Mouse (Mus musculus) left cerebral cortex, postnatal 14 days (tissue): ENCODE measurements around the gene Gale. TPM values are rescaled to one million over a fixed set of nuclear protein-coding genes. Genes with fewer than 3 reads are reported as not detected.

Experiments
- DNase-seq, 2 experiments: peaks; one replicate each; pipeline ENCODE4 v3.0.0; 2021 to 2022; ENCODE audit warnings: low spot score in 2 of 2, mixed read lengths in 1 of 2
- intact Hi-C: fragments of 180-260 bp; cut with DNase I; formaldehyde crosslinking; loops from one replicate; pipeline ENCODE4 v1.15.1; 2025
- long read RNA-seq, 2 experiments: library from polyadenylated mRNA; stranded (forward); transcript quantifications; one replicate each; pipeline ENCODE4 v2.0.0; 2021
- total RNA-seq, 2 experiments: library from RNA; stranded (reverse); gene quantifications; 2 replicates each; pipeline ENCODE4 v1.2.3; 2021

Gale gene
- total RNA-seq = 10 to 100 TPM; 26.2 to 31.6 TPM
- long read RNA-seq, experiment 1, transcript Gale-202 (11 exons, 1,430 nt) = major isoform, 16 of 26 reads
- long read RNA-seq, experiment 1, partial matches to known transcripts = 3 of 26 reads
- long read RNA-seq, experiment 1, other reads (novel, unspliced or antisense) = 7 of 26 reads
- long read RNA-seq, experiment 2, transcript Gale-202 (11 exons, 1,430 nt) = major isoform, 12 of 25 reads
- long read RNA-seq, experiment 2, partial matches to known transcripts = 4 of 25 reads
- long read RNA-seq, experiment 2, other reads (novel, unspliced or antisense) = 6 of 25 reads

DNA sequence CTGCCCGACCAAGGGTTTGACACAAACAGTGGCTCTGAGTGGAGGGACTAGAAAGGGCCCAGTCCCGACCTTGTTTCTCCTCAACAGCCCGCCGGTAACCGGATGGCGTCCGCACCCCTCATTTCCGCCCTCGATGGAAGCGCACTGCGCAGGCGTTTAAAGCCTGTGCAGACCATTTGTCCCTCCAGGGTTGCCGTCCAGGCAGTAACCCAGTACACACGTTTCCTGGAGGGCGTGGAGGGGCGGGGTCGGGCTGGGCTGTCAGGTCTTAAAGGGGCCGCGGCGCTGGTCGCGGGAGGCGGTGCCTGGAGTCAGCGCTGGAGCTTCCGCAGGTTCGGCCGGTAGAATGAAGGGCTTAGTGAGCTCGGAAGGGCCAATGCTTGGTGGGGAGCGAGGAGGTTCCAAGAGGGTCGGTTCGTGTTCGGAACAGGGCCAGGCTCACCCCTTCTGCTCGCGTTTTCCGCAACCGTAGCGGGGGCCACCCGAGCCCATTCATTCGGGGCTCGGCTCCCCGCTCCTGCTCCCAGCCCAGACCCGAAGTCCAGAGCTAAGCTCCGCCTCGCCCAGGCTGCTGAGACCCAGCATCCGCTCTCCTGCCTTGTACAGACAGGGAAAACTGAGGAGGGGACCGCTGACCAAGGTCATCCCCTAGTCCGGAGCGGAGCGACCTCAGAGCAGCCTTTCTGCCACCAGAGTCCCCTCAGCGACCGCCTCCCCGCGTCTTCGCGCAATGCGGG lies at the start of gene Gale:
TSS of gene Gale (plus strand) at position 271 of the 737 bp plus-strand sequence.
- intact Hi-C loops = loop anchor here (5.0 kb wide), 1 partner anchor 71 kb away; no protein-coding TSS in a partner anchor
- DNase-seq = peak; percentile 94 to 95

DNA sequence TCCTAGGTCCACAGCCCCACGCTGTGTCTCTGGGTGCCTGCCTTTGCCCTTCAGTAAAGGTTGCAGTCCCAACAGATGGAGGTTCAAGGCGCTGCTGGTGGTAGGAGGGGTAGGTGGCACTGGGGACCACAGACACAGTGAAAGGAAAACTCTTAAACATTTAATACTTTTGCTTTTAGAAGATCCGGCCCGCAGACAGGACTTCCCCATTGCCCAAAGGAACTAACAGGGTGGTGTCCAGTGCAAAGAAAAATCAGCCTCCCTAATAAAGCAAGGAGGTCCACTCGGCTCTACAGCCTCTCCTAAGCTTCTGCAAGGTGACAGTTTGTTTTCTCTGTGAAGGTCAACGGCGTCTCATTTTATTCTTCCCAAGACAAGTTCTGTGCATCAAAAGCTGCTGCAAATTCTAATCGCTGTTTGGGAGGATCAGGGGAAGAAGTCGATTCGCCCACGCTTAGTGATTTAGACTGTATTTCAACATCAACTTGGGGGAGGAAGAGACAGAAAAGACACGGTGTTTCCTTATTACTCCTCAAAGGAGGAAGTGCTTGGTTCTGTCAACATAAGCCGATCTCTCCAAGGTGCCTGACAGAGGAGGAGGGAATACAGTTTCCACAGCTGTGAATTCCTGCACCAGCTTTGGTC lies 44.8 kb upstream of the Gale start:
- DNase-seq = no peak
- intact Hi-C loops = no loop called here

DNA sequence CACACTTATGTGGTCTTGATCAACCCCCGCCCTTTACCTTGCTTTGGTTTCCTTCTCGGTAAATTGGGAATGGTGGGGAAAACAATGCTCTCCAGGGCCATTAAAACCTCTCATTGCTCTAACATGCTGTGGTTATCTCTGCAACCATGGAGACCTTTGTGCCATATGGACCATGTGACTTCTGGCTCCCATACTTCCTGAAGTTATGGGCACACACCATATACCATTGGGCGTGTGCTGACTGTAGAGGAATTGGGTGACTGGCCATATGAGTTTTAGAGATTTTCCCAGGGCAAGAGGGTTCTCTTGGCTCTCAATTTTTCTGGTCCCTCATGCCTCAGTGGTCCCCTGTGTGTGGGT lies 44.3 kb upstream of the Gale start:
- intact Hi-C loops = no loop called here
- DNase-seq = no peak

DNA sequence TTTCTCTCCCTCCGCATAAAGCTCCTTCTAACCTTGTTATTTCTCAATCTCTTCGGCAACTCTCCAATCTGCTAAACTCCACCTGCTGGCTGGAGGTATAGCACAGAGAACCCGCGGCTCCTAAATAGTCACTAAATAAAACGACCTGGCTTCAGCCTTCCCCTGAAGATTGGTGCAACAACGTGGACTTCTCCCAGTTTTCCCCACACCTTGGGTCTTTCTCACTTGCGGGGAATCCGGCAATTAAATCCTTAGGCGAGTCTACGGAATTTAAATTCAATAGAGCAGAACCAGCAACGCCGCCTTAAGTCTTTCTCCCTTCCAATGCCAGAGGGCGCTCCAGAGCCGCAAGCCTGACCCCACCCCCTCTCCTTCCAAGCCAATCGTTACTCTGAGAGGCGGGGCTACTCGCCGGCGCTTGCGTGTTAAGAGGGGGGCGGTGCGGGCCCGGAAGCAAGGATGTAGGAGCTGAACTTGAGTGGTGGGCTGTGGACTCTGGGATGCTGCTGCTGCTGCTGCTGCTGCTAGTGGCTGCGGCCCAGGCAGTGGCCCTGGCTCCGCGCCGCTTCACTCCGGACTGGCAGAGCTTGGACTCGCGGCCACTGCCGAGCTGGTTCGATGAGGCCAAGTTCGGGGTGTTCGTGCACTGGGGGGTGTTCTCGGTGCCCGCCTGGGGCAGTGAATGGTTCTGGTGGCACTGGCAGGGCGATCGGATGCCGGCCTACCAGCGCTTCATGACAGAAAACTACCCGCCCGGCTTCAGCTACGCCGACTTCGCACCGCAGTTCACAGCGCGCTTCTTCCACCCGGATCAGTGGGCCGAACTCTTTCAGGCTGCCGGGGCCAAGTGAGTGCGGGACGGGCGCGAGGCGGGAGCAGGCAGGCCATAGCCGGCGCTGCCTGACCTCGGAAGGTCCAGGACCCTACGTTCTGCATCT lies 43.0 kb upstream of the Gale start, which contains the start of gene Fuca1:
TSS of gene Fuca1 (plus strand) at position 432 of the 938 bp plus-strand sequence.
- intact Hi-C loops = loop anchor here (1.0 kb wide), 1 partner anchor 30 kb away; no protein-coding TSS in a partner anchor
- peak; percentile 96 for DNase-seq

DNA sequence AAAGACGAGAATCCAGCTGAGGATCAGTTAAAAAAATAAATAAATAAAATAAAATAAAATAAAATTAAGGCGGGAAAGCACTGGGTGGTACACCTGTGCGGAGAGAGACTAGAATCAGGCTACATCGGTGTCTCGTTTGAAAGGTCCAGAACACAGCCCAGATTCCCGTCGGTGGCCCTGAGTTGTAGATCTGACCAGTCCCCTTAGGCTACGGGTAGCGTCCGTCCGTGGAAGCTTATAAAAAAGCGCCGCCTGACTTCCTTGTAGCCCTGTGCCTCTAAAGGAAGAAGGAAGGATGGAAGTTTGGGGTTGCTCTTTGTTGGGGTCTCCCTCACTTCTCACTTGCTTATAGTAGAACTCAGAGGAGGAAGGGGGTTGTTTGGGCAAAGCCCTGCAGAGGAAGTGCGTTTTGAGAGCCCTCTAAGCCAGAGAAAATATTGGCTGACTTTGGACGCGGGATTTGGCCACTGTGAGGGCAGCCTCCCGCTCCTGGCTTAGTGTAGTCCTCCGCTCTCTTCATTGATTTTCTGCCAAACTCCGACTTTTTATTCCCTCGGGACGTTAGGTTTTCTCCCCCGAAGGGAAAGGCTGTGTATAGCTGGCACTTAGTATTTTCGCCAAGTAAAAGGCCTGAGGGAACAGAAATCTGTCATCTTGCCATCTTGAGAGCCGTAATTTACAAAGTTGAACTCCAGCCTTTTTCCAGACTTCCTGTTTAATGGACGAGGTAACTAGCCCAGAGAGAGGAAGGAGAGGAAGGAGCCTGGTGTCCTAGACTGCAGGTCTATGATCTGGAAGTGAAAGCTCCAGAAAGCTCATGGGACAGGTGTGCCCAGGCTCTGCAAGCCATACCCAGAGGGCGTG lies 42.0 kb upstream of the Gale start:
- DNase-seq = no peak

DNA sequence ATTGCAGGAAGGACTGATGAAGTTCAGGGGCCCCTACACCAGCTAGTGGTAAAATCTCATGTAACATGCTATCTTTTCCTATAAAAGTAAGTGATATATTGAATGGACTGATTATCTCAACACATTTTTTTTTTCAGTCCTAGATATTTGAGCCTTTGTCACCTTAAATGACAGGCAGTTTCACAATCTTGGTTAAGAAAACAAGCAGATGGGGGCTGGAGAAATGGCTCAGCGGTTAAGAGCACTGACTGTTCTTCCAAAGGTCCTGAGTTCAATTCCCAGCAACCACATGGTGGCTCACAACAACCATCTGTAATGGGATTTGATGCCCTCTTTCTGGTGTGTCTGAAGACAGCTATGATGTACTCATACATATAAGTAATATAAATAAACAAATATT lies 41.3 kb upstream of the Gale start:
- intact Hi-C loops = no loop called here
- no peak for DNase-seq

More for the DNA sequence above, 42.0 kb upstream of the Gale start:
- intact Hi-C loops = no loop called here

DNA sequence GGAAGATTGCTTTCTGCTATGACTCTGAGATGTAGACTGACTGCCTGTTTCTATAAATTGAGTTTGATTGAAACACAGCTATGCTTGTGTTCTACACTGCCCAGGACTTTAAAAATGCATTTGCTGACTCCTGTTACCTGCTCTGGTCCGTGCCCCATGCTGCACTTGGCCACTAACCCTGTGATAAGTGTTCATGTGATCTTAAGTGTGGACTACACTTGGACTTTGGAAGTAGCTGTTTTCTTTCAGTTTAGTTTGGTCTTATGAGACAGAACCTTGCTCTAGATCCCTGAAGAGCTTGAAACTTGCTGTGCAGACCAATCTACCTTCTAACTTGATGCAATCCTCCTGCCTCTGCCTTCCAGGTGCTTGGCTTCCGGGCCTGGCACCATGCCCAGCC lies 39.1 kb upstream of the Gale start:
- intact Hi-C loops = no loop called here
- DNase-seq = no peak

DNA sequence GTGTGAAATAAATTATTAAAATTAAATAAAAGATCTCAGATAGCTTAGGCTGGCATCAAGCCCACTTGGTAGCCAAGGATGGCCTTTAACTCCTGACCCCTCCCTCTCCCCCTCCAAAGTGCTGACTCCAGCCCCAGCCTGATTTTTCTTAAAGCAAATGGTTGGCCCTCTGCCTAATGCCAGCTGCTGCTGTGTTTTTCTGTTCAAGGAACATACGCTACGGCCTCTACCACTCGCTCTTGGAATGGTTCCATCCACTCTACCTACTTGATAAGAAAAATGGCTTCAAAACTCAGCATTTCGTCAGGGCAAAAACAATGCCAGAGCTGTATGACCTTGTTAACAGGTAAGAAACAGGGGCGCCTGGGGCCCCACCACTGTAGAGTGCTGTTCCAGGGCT lies 38.2 kb upstream of the Gale start:
- intact Hi-C loops = no loop called here
- DNase-seq = no peak

DNA sequence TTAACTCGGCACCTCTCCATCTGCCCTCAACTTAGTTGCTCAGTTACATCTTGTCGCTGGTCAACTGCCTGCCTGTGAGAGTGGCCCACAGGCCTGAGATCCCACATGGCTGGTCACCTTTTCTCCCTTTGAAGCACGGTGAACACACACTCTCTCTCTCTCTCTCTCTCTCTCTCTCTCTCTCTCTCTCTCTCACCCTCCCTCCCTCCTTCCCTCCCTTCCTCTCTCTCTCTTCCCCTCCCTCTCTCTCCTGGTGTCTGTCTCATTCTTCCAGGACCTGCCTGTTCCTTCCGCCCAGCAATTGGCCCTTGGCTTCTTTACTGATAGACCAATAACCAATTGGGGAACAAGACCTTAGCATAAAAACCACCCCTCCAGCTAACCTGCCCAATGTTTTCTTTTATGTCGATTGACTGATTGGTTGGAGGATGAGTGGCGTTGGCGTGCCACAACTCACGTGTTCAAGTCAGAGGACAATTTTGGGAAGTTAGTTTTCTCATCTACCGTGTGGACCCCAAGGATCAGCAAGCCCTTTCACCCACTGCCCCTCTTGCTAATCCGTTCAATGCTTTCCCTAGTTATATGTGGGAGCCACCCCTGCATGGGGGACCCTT lies 37.2 kb upstream of the Gale start:
- intact Hi-C loops = no loop called here
- DNase-seq = no peak

DNA sequence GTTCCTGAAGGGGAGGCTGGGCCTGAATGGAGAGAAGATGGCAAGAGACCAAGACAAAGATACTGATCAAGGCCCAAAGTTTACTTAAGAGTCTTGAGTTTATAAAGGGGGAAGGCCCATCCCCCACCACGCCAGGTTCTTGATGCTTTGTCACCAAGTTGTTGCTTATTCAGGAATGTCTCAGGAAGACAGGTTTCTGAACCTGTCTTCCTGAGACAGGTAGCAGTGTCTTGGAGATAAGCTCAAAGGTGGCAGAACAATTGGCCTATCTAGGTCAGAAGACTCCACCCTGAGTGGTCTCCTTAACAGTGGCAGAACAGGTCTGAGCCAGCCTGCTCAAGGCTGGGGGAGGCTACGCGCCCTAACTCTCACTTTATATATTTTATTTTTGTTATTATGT lies 36.7 kb upstream of the Gale start:
- intact Hi-C loops = no loop called here
- DNase-seq = no peak

DNA sequence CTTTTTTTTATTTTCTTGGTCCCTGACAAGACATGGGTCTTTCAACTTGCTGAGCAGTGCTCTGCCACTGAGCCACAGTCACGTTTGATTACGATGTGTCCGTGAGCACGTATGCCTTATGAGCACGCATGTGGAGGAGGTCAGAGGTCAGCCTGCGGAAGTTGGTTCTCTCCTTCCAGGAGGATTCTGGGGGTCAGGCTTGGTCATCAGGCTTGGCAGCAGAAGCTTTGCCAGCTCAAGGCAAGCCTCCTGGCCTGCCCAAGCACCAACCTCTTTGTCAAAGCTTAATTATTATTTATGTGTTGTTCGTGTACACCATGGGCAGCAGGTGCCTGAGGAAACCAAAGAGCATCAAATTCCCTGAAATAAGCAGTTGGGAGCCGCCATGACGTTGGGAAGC lies 35.2 kb upstream of the Gale start:
- intact Hi-C loops = no loop called here
- DNase-seq = no peak

DNA sequence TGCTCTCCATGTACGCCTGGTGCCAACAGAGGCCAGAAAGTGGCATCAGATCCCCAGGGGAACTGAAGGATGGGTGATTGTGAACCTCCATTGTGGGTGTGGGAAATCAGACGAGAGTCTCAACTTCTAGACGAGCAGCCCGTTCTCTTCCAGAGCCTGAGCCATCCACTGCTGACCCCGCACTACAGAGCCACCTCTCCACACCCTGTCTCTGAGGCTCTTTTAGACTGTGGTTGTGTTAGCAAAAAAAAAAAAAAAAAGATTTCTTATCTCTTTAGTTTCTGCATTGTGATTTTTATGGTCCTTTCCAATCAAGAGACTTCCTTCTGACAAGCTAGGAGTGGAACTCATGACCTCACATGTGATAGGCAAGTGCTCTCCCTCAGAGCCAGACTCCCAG lies 34.1 kb upstream of the Gale start:
- intact Hi-C loops = no loop called here
- DNase-seq = no peak

DNA sequence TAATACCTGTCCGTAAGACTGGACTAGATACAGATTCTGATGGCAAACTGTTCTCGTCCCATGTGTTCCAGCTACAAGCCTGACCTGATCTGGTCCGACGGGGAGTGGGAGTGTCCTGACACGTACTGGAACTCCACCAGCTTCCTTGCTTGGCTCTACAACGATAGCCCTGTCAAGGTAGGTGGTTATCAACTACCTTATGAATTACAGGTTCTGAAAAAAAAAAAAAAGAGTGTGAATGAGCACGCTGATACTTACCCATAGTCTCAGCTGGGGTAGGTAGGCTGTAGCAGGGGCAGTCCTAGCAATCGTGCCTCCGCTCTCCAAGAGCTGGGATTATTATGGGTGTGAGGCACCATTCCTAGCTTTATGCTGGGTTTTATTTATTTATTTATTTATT lies 33.7 kb upstream of the Gale start:
- intact Hi-C loops = no loop called here
- no peak for DNase-seq

DNA sequence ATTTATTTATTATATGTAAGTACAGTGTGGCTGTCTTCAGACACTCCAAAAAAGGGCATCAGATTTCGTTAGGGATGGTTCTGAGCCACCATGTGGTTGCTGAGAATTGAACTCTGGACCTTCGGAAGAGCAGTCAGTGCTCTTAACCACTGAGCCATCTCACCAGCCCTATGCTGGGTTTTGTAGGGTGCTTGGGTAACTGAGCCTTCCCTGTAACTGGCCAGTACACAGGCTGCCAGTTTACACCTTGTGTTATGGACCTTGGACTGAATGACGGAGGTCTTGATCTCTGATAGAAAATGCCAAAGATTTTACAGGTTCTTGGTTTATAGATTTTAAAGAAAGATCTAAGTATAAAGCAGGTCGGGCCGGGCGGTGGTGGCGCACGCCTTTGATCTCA lies 33.3 kb upstream of the Gale start:
- intact Hi-C loops = no loop called here
- DNase-seq = no peak

DNA sequence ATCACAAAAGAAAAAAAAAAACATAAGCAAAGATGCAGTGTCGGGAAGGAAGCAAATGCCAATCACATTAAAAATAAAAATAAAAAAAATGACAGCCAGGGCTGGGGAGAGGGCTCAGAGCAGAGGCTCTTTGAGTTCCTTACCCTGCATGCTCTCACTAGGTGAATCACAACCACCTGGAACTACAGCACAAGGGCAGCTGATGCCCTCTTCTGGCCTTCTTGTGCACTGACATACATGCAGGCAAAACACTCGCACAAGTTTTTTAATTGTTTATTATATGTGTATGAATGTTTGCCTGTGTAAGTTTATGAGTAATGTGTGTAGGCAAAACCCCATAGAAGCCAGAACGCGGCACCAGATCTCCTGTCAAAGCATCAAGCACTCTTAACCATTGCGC lies 31.7 kb upstream of the Gale start:
- DNase-seq = no peak
- intact Hi-C loops = no loop called here

DNA sequence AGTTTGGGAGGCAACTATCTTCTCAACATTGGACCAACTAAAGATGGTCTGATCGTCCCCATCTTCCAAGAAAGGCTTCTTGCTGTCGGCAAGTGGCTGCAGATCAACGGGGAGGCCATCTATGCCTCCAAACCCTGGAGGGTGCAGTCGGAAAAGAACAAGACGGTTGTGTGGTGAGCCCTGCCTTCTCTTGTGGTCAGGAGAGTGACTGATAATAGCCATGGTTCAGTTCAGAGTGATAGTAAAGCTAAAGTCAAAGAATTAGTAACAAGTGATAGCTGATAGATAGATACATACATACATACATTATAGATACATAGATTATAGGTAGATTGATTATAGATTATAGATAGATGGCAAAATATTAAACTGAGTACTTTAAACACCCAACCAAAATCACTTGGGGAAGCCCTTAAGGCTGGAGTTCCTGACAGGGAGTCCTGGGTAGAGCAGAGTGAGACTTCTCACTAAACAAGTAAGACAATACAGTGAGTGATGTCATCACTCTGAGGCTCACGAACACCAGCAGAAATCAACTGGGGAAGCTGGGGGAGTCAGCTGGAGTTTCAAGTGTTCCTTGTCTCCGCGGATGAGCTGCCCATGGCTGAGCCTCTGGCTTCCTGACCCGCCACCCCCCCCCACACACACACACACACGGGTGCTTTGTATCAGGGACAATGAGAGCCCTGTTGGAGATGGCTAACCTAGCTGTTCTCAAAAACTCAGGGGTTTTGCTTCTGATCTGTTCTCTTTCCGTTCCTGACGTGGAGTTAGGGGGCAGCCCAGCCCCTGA lies 28.6 kb upstream of the Gale start:
- intact Hi-C loops = no loop called here
- DNase-seq = no peak

DNA sequence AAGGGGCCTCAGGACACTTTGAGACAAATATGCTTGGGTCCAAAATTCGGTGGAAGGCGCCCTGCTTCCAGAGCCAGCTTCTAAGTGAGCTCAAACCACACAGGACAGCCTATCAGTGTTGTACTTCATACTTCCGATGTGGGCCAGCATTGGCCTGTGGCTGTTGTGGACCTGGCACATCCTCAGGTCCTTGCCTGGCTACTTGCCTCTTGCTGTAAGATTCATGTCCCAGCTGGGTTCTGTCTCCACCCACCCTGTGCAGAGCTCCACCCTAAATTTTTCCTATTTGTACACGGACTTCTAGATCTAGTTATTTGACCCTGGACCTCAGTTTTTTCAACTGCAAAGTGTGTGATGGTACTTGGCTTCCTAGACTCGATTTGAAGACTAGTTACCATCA lies 28.0 kb upstream of the Gale start:
- intact Hi-C loops = no loop called here
- DNase-seq = no peak

DNA sequence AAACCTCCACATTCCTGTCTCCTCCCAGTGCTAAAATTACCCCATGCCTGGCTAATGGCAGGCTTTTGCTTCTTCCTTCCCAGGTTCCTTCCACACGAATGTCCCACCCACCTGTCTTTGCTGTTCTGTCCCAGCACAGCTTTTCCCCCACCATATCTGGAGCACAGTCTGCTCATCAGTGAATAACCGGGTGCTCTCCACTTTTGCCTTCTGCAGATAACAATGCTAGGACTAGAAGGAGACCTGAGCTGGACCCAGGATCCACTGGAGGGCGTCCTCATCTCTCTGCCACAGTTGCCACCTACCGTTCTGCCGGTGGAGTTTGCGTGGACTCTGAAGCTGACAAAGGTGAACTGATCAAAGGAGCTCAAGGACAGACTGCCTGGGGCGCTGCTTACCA lies 24.7 kb upstream of the Gale start:
- intact Hi-C loops = no loop called here
- no peak for DNase-seq
